8 mouse cellular contexts compared by ENCODE assay signal in the genomic region with DNA sequence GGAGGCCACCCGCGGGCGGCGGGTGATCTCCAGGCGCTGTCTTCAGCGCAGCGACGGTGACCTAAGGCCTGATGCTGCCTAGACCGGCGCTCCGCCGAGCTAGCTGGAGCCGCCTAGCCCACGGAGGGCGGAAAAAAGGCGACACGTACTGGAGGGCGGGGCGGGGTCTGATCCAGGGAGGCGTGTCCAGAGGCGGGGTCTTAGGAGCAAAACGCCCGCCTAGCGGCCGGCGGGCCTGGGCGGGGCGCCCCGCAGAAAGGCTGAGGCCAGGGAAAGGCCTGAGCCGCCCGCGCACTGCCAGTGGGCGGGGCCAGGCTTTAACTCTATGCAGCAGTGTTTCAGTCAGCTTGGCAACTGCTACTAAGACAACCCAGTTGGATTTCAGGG. TPM values are rescaled to one million over a fixed set of nuclear protein-coding genes. Genes with fewer than 3 reads are reported as not detected.
DNase-seq lines count a peak whose midpoint lies in the region; ATAC-seq lines count a peak whose summit lies in the region.

TSS of gene Dsel (minus strand) at position 140 of the 387 bp plus-strand sequence.

- H3K4me1 ChIP-seq in megakaryocyte, embryonic 14.5 days: peaks cover 13% of the 10 kb centered on the region

- ATAC-seq in inflammation-experienced regulatory T-cells, adult 6 months: peak; percentile 85

- H3K36me3 ChIP-seq in megakaryocyte, embryonic 14.5 days (replicated peaks; ENCODE audit: low read length): no peaks in the 10 kb centered on the region

- no peaks in the 10 kb centered on the region for H3K27me3 ChIP-seq in megakaryocyte, embryonic 14.5 days (replicated peaks)

- no peaks in the 10 kb centered on the region for H3K9me3 ChIP-seq in megakaryocyte, embryonic 14.5 days

- peak; percentile 86 for DNase-seq in adrenal gland, adult 8-10 months
- peak; percentile 90 for DNase-seq in embryo, embryonic 11.5 days (ENCODE audit: low read depth, low spot score)
- DNase-seq in gastrocnemius, postnatal 25 days: peak; percentile 94
- DNase-seq in left cerebral cortex, adult 9 months (ENCODE audit: low spot score in 2 of 2): peak; percentile 62 to 89
- DNase-seq in right cerebral cortex, adult 2 months (ENCODE audit: low spot score in 2 of 2): peak; percentile 85 to 90
- peak; percentile 68 for DNase-seq in urinary bladder, postnatal 10 days (ENCODE audit: low spot score)

- peak within 1 kb of the TSS; percentile 93 for H3K4me3 ChIP-seq in megakaryocyte, embryonic 14.5 days (replicated peaks)

RNA-seq across cellular contexts. Expression of gene Dsel, which starts in this region (rescaled TPM):
- total RNA-seq in adrenal gland, adult 8-10 months (2022): 10 to 100 TPM in 1 of 4 experiments, 1 to 10 TPM in 3; 7.0 to 10.9 (median 8.4) TPM
- total RNA-seq in gastrocnemius, postnatal 25 days (2021): 1 to 10 TPM; 4.2 to 5.3 TPM
- 1 to 10 TPM; 1.6 to 2.3 (median 2.0) TPM for polyA plus RNA-seq in inflammation-experienced regulatory T-cells, adult 6 months (2017; shearing (Covaris generic))
- 1.3 TPM in 1 of 2 replicates, not detected in the other for polyA plus RNA-seq in megakaryocyte, embryonic 14.5 days (2012; ENCODE audit: insufficient read depth, low replicate concordance)

Comparison
In these comparisons a context has a peak if more than half of its experiments do, and no peak if none do; other contexts are left out.
1. Peak in every context shown above with its lines: DNase-seq, ATAC-seq and H3K4me3 ChIP-seq.